ENCODE assay signal across 19 mouse cellular contexts in genomic region chr14:46419269-46419668, GRCm38 (mm10). TPM values are rescaled to one million over a fixed set of nuclear protein-coding genes. Genes with fewer than 3 reads are reported as not detected.
A peak's percentile ranks its signal among the peaks of the same experiment; 100 is the strongest.
DNase-seq lines count a peak whose midpoint lies in the region; ATAC-seq and TF ChIP-seq lines count a peak whose summit lies in the region.
"Had no signal": no experiment of that assay in that cellular context is flagged by ENCODE, and none has a peak within 500 bp of the region (broad histone marks: within the 10 kb centered on the region; RNA-seq: fewer than 3 reads in every experiment).

No protein-coding gene starts in this region.

- TF ChIP-seq CTCF in forebrain, postnatal 0 days (IDR thresholded peaks at IDR 0.05; ENCODE audit: low read depth) = no peak
- TF ChIP-seq CTCF in E14TG2a.4 (conservative IDR thresholded peaks at IDR 0.05; ENCODE audit: low read length) = no peak
- TF ChIP-seq CTCF in brain, embryonic 14.5 days (IDR thresholded peaks at IDR 0.05; ENCODE audit: borderline replicate concordance, extremely low read depth, insufficient read depth, insufficient read length) = no peak

- WGBS in forebrain, embryonic 10.5 days = 34% methylated on average over 11 of the region's 11 CpGs
- WGBS in forebrain, postnatal 0 days = 13% methylated on average over 11 of the region's 11 CpGs

- peaks cover 13% of the 10 kb centered on the region; the same call in 1 of the 2 replicates for H3K27me3 ChIP-seq in forebrain, embryonic 10.5 days (ENCODE audit: poor library complexity, severe bottlenecking)
- H3K27me3 ChIP-seq in forebrain, postnatal 0 days (ENCODE audit: insufficient read depth, low read length) = 0 out of 2 replicates have a peak, but pooled peaks cover 6% of the 10 kb centered on the region
- H3K27me3 ChIP-seq in E14TG2a.4 (ENCODE audit: insufficient read depth, low read length) = peaks cover 5% of the 10 kb centered on the region; the same call in 1 of the 2 replicates
- H3K27me3 ChIP-seq: embryonic facial prominence, embryonic 12.5 days; megakaryocyte, embryonic 14.5 days had no signal

- no peaks in the 10 kb centered on the region for H3K36me3 ChIP-seq in forebrain, embryonic 10.5 days (replicated peaks)
- no peaks in the 10 kb centered on the region for H3K36me3 ChIP-seq in forebrain, postnatal 0 days (ENCODE audit: insufficient read depth)
- H3K36me3 ChIP-seq in E14TG2a.4 (ENCODE audit: insufficient read depth, low read length) = no peaks in the 10 kb centered on the region
- H3K36me3 ChIP-seq: embryonic facial prominence, embryonic 12.5 days; heart, embryonic 10.5 days had no signal

- H3K9me3 ChIP-seq in forebrain, embryonic 10.5 days = no peaks in the 10 kb centered on the region
- H3K9me3 ChIP-seq in forebrain, postnatal 0 days (ENCODE audit: low read length) = no peaks in the 10 kb centered on the region; the same call in 1 of the 2 replicates
- peaks cover 5% of the 10 kb centered on the region; the same call in 1 of the 2 replicates for H3K9me3 ChIP-seq in E14TG2a.4 (ENCODE audit: low read length)
- H3K9me3 ChIP-seq: embryonic facial prominence, embryonic 12.5 days; heart, embryonic 10.5 days had no signal

- peak; percentile 32 for DNase-seq in forebrain, embryonic 10.5 days (ENCODE audit: extremely low spot score, low spot score)
- DNase-seq in forebrain, postnatal 0 days = no peak
- peak; percentile 19 for DNase-seq in brain, embryonic 14.5 days (ENCODE audit: low read depth)
- peak; percentile 50 to 65 for DNase-seq in kidney, postnatal 25 days
- no peak for DNase-seq in gastrocnemius, postnatal 25 days
- no peak for DNase-seq in layer of hippocampus, postnatal 10 days (ENCODE audit: low spot score in 2 of 2)
- DNase-seq: B cell, adult 2 months; cerebellum, adult 9-11 months; heart, postnatal 36 days; thymus, postnatal 14 days had no signal

- H3K9ac ChIP-seq in forebrain, postnatal 0 days = no peak overlapping the region
- H3K9ac ChIP-seq: embryonic facial prominence, embryonic 12.5 days had no signal

- H3K4me1 ChIP-seq in forebrain, embryonic 10.5 days = peaks cover 26% of the 10 kb centered on the region
- H3K4me1 ChIP-seq in forebrain, postnatal 0 days (ENCODE audit: insufficient read depth) = no peaks in the 10 kb centered on the region
- peaks cover 34% of the 10 kb centered on the region for H3K4me1 ChIP-seq in E14TG2a.4 (replicated peaks; ENCODE audit: low read depth, low read length)
- H3K4me1 ChIP-seq: megakaryocyte, embryonic 14.5 days had no signal

- H3K4me3 ChIP-seq in forebrain, embryonic 10.5 days = no peak overlapping the region
- H3K4me3 ChIP-seq in forebrain, postnatal 0 days (ENCODE audit: low read depth, low read length) = no peak overlapping the region
- peak overlapping the region; percentile 20; the same call in 1 of the 2 replicates for H3K4me3 ChIP-seq in E14TG2a.4 (replicated peaks; ENCODE audit: low read length)
- H3K4me3 ChIP-seq: embryonic facial prominence, embryonic 12.5 days; heart, embryonic 10.5 days; layer of hippocampus, adult 2 months; megakaryocyte, embryonic 14.5 days had no signal

- ATAC-seq in forebrain, postnatal 0 days = no peak

- TF ChIP-seq POLR2A in brain, embryonic 14.5 days (IDR thresholded peaks at IDR 0.05; ENCODE audit: borderline replicate concordance, extremely low read depth, insufficient read depth, insufficient read length, poor library complexity, severe bottlenecking) = no peak

- no peak overlapping the region for H3K4me2 ChIP-seq in forebrain, postnatal 0 days (ENCODE audit: low read depth)
- H3K4me2 ChIP-seq: embryonic facial prominence, embryonic 12.5 days; liver, embryonic 11.5 days had no signal

- peak overlapping the region; percentile 44 for H3K27ac ChIP-seq in forebrain, embryonic 10.5 days
- no peak overlapping the region for H3K27ac ChIP-seq in forebrain, postnatal 0 days (ENCODE audit: low read depth, low read length)
- H3K27ac ChIP-seq: embryonic facial prominence, embryonic 12.5 days; heart, embryonic 10.5 days; layer of hippocampus, adult 2 months had no signal

RNA-seq across cellular contexts. Expression of gene Bmp4, which starts 28.8 kb away (rescaled TPM):
- 22.7 and 25.5 TPM in 2 replicates for polyA plus RNA-seq in forebrain, embryonic 10.5 days (2016; fragmentation: Nextera tagmentation; extraction: Ambion mirVana)
- 4.8 and 5.5 TPM in 2 replicates for total RNA-seq in forebrain, postnatal 0 days (2014; rRNA removed)
- polyA plus RNA-seq in forebrain, postnatal 0 days (2015; fragmentation: Nextera tagmentation; extraction: Ambion mirVana) = 1.9 and 4.2 TPM in 2 replicates
- 5.2 and 5.3 TPM in 2 replicates for polyA plus RNA-seq in brain, embryonic 14.5 days (2012; rRNA removed)
- total RNA-seq in gastrocnemius, postnatal 25 days (2021) = 10 to 100 TPM in 1 of 2 experiments, 1 to 10 TPM in 1; 6.2 to 10.1 TPM
- total RNA-seq in layer of hippocampus, postnatal 10 days (2021) = 10 to 100 TPM in 1 of 2 experiments, 1 to 10 TPM in 1; 6.5 to 12.4 TPM

RNA-seq across cellular contexts. Expression of gene Gm15217, which starts 40.1 kb away (rescaled TPM):
- 0.20 TPM in 1 of 2 replicates, not detected in the other for polyA plus RNA-seq in forebrain, embryonic 10.5 days (2016; fragmentation: Nextera tagmentation; extraction: Ambion mirVana)
- not detected in 2 replicates for total RNA-seq in forebrain, postnatal 0 days (2014; rRNA removed)
- not detected in 2 replicates for polyA plus RNA-seq in forebrain, postnatal 0 days (2015; fragmentation: Nextera tagmentation; extraction: Ambion mirVana)
- not detected in 2 replicates for polyA plus RNA-seq in brain, embryonic 14.5 days (2012; rRNA removed)
- not detected for total RNA-seq in gastrocnemius, postnatal 25 days (2021)
- total RNA-seq in layer of hippocampus, postnatal 10 days (2021) = not detected
- total RNA-seq: gastrocnemius, adult 8-10 months; heart, postnatal 36 days; layer of hippocampus, adult 2 months; left cerebral cortex, postnatal 25 days had no signal
- polyA plus RNA-seq: liver, embryonic 11.5 days; neural tube, embryonic 11.5 days had no signal

Comparison
In these comparisons a context has a peak if more than half of its experiments do, and no peak if none do; other contexts are left out.
1. DNase-seq: peak in forebrain, embryonic 10.5 days (single experiment), brain, embryonic 14.5 days (single experiment) and kidney, postnatal 25 days (2 of 2); none in forebrain, postnatal 0 days (single experiment), gastrocnemius, postnatal 25 days (single experiment) and layer of hippocampus, postnatal 10 days (0 of 2).